Mouse (Mus musculus) hindbrain, embryonic 15.5 days (tissue): ENCODE data around the gene Gm49387. TPM values are rescaled to one million over a fixed set of nuclear protein-coding genes. Genes with fewer than 3 reads are reported as not detected.

Experiments used
- ATAC-seq: fragments of 200-750 bp; cut with Nextera tagmentation; 2 replicates; pipeline ENCODE4 v1.8.0; 2017; ENCODE audit warnings: low read depth, moderate number of reproducible peaks, moderate TSS enrichment; ENCODE audit not compliant: low FRiP score
- H3K27ac ChIP-seq: fragments of 300-500 bp; sonication (generic); replicated peaks from 2 replicates; pipeline ENCODE4 v1.5.1; 2015; ENCODE audit warnings: mild to moderate bottlenecking, inconsistent platforms
- H3K27me3 ChIP-seq: fragments of 300-500 bp; sonication (generic); 2 replicates; pipeline ENCODE4 v1.6.1; 2015; ENCODE audit warnings: control low read depth, inconsistent platforms
- H3K36me3 ChIP-seq: fragments of 300-500 bp; sonication (generic); 2 replicates; pipeline ENCODE4 v1.6.1; 2015; ENCODE audit warnings: control low read depth, inconsistent platforms
- H3K4me1 ChIP-seq: fragments of 300-500 bp; sonication (generic); replicated peaks from 2 replicates; pipeline ENCODE4 v1.6.1; 2015; ENCODE audit warnings: control low read depth, inconsistent platforms
- H3K4me2 ChIP-seq: fragments of 300-500 bp; sonication (generic); 2 replicates; pipeline ENCODE4 v1.6.1; 2015; ENCODE audit warnings: moderate library complexity, mild to moderate bottlenecking, inconsistent platforms
- H3K4me3 ChIP-seq: fragments of 300-500 bp; sonication (generic); 2 replicates; pipeline ENCODE4 v1.5.1; 2015; ENCODE audit warnings: mild to moderate bottlenecking, inconsistent platforms
- H3K9ac ChIP-seq: fragments of 300-500 bp; sonication (generic); 2 replicates; pipeline ENCODE4 v1.6.1; 2015; ENCODE audit warnings: inconsistent platforms
- H3K9me3 ChIP-seq: fragments of 300-500 bp; sonication (generic); 2 replicates; pipeline ENCODE4 v1.6.1; 2016; ENCODE audit warnings: control low read depth, inconsistent platforms
- WGBS: fragments of 180-500 bp; shearing (Covaris S2); methylation state at CpG from one replicate; pipeline ENCODE4 v1.1.7; 2015; 5-methylcytosine and 5-hydroxymethylcytosine counted together
- polyA plus RNA-seq: library from polyadenylated mRNA; unstranded; fragments of >200 nt; fragmentation: Nextera tagmentation; extraction: Ambion mirVana; gene quantifications from 2 replicates; pipeline ENCODE4 v1.2.1, GENCODE M21; 2015

Gene Gm49387
- polyA plus RNA-seq, 1 experiment from 2014 or later: not detected

GRCm38 (mm10) chr14:31645920-31646319 is 5.2 kb upstream of the Gm49387 start:
- H3K4me1 ChIP-seq: peaks cover 9% of the 10 kb centered on the region
- H3K27ac ChIP-seq: no peak overlapping the region
- ATAC-seq: no peak
- no peak overlapping the region for H3K9ac ChIP-seq
- H3K27me3 ChIP-seq: no peaks in the 10 kb centered on the region
- H3K9me3 ChIP-seq: no peaks in the 10 kb centered on the region
- WGBS: 90% methylated on average over 7 of the region's 7 CpGs
- H3K36me3 ChIP-seq: no peaks in the 10 kb centered on the region
- no peak overlapping the region for H3K4me2 ChIP-seq
- no peak overlapping the region for H3K4me3 ChIP-seq

DNA sequence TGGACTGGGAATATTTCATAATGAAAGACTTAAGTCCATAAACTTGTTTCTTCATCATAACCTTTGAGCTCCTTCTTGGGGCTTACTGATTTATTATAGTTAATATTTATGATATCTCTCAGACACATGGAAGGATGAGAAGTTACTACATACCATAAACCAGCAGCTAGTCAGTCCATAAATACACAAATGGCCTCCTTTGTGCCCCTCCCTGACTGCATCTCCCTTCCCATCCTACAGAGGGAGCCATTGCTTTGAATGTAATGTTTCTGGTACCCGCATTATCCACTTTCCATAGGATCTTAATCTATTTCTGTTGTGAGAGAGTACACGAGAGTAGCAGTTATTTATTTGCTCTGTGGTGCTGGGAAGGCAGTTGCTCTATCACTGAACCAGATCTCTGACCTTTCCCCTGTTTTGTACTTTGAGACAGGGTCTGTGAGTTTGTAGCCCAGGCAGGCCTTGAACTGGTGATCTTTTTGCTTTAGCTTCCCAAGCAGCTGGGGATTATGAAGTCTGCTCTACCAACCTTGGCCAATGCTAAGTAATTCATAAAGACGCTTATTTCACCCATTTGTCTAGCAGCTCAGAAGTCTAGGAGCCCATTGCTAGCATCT is 4.4 kb upstream of the Gm49387 start:
- Histone ChIP-seq H3K4me2 (no peak overlapping the region), H3K27me3 (no peaks in the 10 kb centered on the region), H3K36me3 (no peaks in the 10 kb centered on the region), H3K4me3 (no peak overlapping the region), H3K9me3 (no peaks in the 10 kb centered on the region), H3K9ac (no peak overlapping the region), H3K4me1 (peaks cover 15% of the 10 kb centered on the region), H3K27ac (no peak overlapping the region)
- 71% methylated on average over 3 of the region's 3 CpGs for WGBS
- ATAC-seq: no peak

DNA sequence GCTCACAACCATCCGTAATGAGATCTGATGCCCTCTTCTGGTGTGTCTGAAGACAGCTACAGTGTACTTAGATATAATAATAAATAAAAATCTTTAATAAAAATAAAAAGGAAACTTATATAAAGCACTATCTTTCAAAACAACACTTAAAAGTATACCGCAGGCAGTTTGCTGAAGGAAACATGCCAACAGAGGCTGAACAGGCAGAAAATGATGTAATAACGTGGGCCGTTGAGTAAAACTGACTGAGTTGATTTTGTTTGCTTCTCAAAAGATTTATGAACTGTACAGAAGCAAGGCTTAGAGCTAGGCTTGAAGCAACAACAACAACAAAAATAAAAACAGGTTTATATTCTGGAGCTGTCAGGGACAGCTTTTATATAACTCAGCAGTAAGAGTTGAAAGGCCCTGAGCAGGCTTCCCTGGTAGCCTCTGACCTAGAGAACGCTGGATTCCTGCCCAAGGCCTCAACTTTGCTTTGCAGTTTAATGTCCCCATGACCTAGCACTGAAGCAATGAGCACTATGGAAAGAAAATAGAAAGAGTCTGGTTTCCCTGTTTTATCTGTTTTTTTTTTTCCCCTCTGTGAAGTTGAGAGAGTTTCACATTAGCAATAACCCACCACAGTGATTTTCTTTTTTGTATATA is 3.6 kb upstream of the Gm49387 start:
- Histone ChIP-seq H3K36me3 (no peaks in the 10 kb centered on the region), H3K4me2 (no peak overlapping the region), H3K9me3 (no peaks in the 10 kb centered on the region), H3K27ac (no peak overlapping the region), H3K4me1 (peaks cover 18% of the 10 kb centered on the region), H3K9ac (no peak overlapping the region), H3K27me3 (no peaks in the 10 kb centered on the region), H3K4me3 (no peak overlapping the region)
- 96% methylated on average over 5 of the region's 5 CpGs for WGBS
- no peak for ATAC-seq

DNA sequence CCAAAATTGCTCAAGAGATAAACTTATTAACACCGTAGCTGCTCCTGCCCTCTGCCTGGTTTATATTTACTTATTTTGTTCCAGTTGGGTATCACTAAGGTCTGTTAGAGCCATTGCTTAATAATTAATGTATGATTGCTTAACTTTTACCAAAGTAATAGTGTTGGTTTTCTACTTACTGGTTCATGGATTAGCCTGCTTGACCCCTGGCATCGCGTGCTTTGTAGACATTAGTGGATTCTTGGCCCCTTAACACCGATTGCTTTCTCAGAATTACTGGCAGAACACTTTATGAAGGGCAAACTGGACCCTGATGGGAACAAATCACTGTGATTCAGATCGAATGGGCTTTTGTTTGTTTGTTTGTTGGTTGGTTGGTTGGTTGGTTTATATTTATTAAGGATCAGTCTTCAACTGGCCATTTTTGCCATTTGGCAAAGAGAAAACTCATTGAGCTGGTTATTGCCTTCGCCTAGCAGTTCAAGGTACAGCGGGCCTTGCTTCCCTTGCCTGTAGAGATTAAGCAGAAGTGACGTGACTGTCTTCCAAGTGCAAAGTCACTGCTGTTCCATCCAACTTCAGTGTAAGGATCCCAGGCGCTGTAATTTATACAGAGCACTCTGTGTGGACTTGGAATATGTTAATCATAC is 953 bp upstream of the Gm49387 start:
- peak overlapping the region; percentile 98 for H3K4me2 ChIP-seq
- H3K4me3 ChIP-seq: peak overlapping the region; percentile 66
- H3K27me3 ChIP-seq: no peaks in the 10 kb centered on the region
- no peak overlapping the region; the same call in 1 of the 2 replicates for H3K27ac ChIP-seq
- peaks cover 18% of the 10 kb centered on the region for H3K4me1 ChIP-seq
- no peaks in the 10 kb centered on the region for H3K36me3 ChIP-seq
- no peak for ATAC-seq
- WGBS: 74% methylated on average over 9 of the region's 9 CpGs
- H3K9me3 ChIP-seq: no peaks in the 10 kb centered on the region
- H3K9ac ChIP-seq: peak overlapping the region; percentile 63

GRCm38 (mm10) chr14:31640890-31641505 is 320 bp upstream of the Gm49387 start, which contains the start of the genes Btd and Hacl1:
TSS of gene Btd (plus strand) at chr14:31641028.
TSS of gene Hacl1 (minus strand) at chr14:31641286.
- peak within 1 kb of the TSS; percentile 63 for H3K9ac ChIP-seq
- peaks cover 18% of the 10 kb centered on the region for H3K4me1 ChIP-seq
- peak within 1 kb of the TSS; percentile 66 for H3K4me3 ChIP-seq
- H3K4me2 ChIP-seq: peak within 1 kb of the TSS; percentile 98
- ATAC-seq: peak; percentile 97
- no peaks in the 10 kb centered on the region for H3K9me3 ChIP-seq
- no peaks in the 10 kb centered on the region for H3K27me3 ChIP-seq
- WGBS: under 1% methylated on average over 30 of the region's 30 CpGs
- H3K27ac ChIP-seq: peak within 1 kb of the TSS; percentile 89
- H3K36me3 ChIP-seq: no peaks in the 10 kb centered on the region

DNA sequence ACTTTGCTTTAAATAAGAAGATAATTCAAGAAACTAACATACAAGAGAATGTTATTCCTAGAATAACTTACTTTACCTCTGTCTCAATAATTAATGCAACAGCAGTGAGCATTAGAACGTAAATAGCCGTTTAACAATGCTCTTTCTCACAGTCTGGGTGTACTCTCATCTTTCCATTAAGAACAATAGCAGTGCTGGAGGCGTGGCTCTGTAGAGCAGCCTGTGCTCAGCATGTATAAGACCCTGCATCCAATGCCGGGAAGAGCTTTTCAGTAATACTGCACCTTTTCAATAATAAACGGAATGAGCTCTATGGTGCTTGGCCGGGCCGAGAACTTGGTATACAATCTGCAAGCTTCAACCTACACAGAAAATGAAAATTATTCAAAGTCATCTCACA is 10.0 kb downstream of the Gm49387 start:
- Histone ChIP-seq H3K9ac (no peak overlapping the region), H3K9me3 (no peaks in the 10 kb centered on the region), H3K27ac (no peak overlapping the region), H3K27me3 (no peaks in the 10 kb centered on the region), H3K4me1 (no peaks in the 10 kb centered on the region), H3K36me3 (no peaks in the 10 kb centered on the region), H3K4me3 (no peak overlapping the region), H3K4me2 (no peak overlapping the region)
- 0 out of 2 replicates have a peak, but pooled peaks have one; percentile 65 for ATAC-seq
- 20% methylated on average over 7 of the region's 7 CpGs for WGBS

- 88% methylated on average over 12 of the region's 12 CpGs for WGBS
- no peak overlapping the region for H3K27ac ChIP-seq
- no peaks in the 10 kb centered on the region for H3K27me3 ChIP-seq
- ATAC-seq: no peak
- H3K9ac ChIP-seq: no peak overlapping the region
- H3K36me3 ChIP-seq: no peaks in the 10 kb centered on the region
- H3K4me1 ChIP-seq: no peaks in the 10 kb centered on the region
- H3K9me3 ChIP-seq: no peaks in the 10 kb centered on the region
- H3K4me3 ChIP-seq: no peak overlapping the region
- no peak overlapping the region for H3K4me2 ChIP-seq
Measured at GRCm38 (mm10) chr14:31622748-31623147, 17.9 kb downstream of the Gm49387 start.

DNA sequence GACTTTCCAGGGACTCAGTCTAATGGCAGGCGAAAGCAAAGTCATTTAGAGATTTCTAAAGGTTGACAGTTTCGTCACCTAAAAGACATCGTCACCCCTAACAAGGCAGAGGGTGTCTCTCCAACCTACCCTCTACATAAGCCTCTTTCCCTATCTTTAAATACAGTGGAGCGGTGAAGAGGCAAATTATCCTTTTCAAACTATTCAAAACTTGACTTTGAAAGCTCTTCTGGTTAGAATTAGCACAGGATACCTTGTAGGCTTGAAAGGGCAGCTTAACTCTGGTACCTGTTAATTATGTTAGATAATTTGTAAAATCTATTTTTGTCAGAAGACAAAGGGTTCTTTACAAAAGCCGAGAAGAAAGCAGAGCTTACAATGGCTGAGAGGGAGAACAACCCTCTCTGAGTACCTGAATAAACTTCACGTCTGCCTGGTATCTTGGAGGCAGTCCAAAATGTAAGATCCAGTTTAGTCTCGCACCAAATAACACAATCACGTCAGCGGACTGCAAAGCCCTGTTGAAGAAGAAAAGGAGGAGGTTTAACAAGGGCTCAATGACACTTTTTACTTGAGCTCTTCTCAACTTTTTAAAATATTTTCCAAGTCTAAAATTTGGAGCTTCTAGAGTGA is 20.0 kb downstream of the Gm49387 start:
- 72% methylated on average over 9 of the region's 9 CpGs for WGBS
- H3K4me3 ChIP-seq: no peak overlapping the region
- H3K9ac ChIP-seq: no peak overlapping the region
- no peak overlapping the region for H3K4me2 ChIP-seq
- no peaks in the 10 kb centered on the region for H3K36me3 ChIP-seq
- H3K27ac ChIP-seq: no peak overlapping the region
- ATAC-seq: no peak
- no peaks in the 10 kb centered on the region for H3K27me3 ChIP-seq
- H3K4me1 ChIP-seq: no peaks in the 10 kb centered on the region
- no peaks in the 10 kb centered on the region for H3K9me3 ChIP-seq

- WGBS: 86% methylated on average over 3 of the region's 3 CpGs
- no peak for ATAC-seq
- Histone ChIP-seq H3K4me2 (no peak overlapping the region), H3K4me3 (no peak overlapping the region), H3K4me1 (no peaks in the 10 kb centered on the region), H3K36me3 (no peaks in the 10 kb centered on the region), H3K9me3 (no peaks in the 10 kb centered on the region), H3K9ac (no peak overlapping the region), H3K27me3 (no peaks in the 10 kb centered on the region), H3K27ac (no peak overlapping the region)
Measured at GRCm38 (mm10) chr14:31617997-31618396, 22.7 kb downstream of the Gm49387 start.

DNA sequence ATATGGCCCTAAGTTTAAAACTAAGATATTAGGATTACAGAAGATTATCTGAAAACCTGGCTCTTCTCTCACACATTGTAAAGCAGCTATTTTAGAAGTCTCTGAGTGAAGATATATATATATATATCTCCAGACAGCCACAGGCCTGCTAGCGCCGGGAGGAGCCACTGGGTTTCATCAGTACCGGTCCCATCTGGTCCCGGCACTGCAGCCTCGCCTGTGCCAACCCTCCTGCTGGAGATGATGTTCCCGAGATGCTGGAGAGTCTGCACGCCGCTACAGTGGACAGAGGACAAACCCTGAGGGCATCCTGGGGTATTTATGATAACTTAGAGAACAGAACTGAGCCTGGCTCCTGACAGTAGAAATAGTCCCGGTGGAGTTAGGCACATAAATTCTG is 23.5 kb downstream of the Gm49387 start:
- Histone ChIP-seq H3K4me3 (no peak overlapping the region), H3K9ac (no peak overlapping the region), H3K27me3 (no peaks in the 10 kb centered on the region), H3K27ac (no peak overlapping the region), H3K36me3 (no peaks in the 10 kb centered on the region), H3K9me3 (no peaks in the 10 kb centered on the region), H3K4me1 (no peaks in the 10 kb centered on the region), H3K4me2 (no peak overlapping the region)
- no peak for ATAC-seq
- WGBS: 87% methylated on average over 9 of the region's 9 CpGs

GRCm38 (mm10) chr14:31613671-31614070 is 27.0 kb downstream of the Gm49387 start:
- no peak overlapping the region for H3K27ac ChIP-seq
- H3K4me1 ChIP-seq: no peaks in the 10 kb centered on the region
- ATAC-seq: no peak
- H3K4me2 ChIP-seq: no peak overlapping the region
- no peak overlapping the region for H3K9ac ChIP-seq
- no peaks in the 10 kb centered on the region for H3K9me3 ChIP-seq
- no peak overlapping the region for H3K4me3 ChIP-seq
- 87% methylated on average over 5 of the region's 5 CpGs for WGBS
- H3K36me3 ChIP-seq: no peaks in the 10 kb centered on the region
- H3K27me3 ChIP-seq: no peaks in the 10 kb centered on the region

- WGBS: 70% methylated on average over 4 of the region's 4 CpGs
- Histone ChIP-seq H3K27ac (no peak overlapping the region), H3K4me2 (no peak overlapping the region), H3K9me3 (no peaks in the 10 kb centered on the region), H3K36me3 (no peaks in the 10 kb centered on the region), H3K4me3 (no peak overlapping the region), H3K27me3 (no peaks in the 10 kb centered on the region), H3K9ac (no peak overlapping the region), H3K4me1 (no peaks in the 10 kb centered on the region)
- no peak for ATAC-seq
Measured at GRCm38 (mm10) chr14:31611986-31612385, 28.7 kb downstream of the Gm49387 start.
